Mouse (Mus musculus) stomach, postnatal 0 days (tissue): Measurements from ENCODE around the gene Gm5134.

Source experiments
- CTCF ChIP-seq: IDR thresholded peaks from 2 replicates; pipeline ENCODE4 v1.5.1; 2016; ENCODE audit warnings: antibody characterized with exemption, low read depth, mild to moderate bottlenecking, moderate library complexity
- EP300 ChIP-seq: optimal IDR thresholded peaks from 2 replicates; pipeline ENCODE3; 2016; ENCODE audit warnings: antibody characterized with exemption

- TF ChIP-seq CTCF (no peak), EP300 (no peak)
Observed at GRCm38 (mm10) chr10:75978119-75978834, 24.0 kb downstream of the Gm5134 start.
